Mouse (Mus musculus) ES-E14 (cell line): ENCODE data around the gene Lamb3. TPM values are rescaled to one million over a fixed set of nuclear protein-coding genes. Genes with fewer than 3 reads are reported as not detected.

Experiments
- DNase-seq: peaks from one replicate; pipeline ENCODE4 v3.0.0-alpha.2; 2013; ENCODE audit warnings: low read depth, low spot score
- H3K27ac ChIP-seq: 2 replicates; pipeline ENCODE4 v1.5.1; 2012; ENCODE audit warnings: low read depth, mild to moderate bottlenecking, low read length, moderate library complexity, mixed read lengths; ENCODE audit not compliant: poor library complexity, insufficient read depth, severe bottlenecking
- H3K36me3 ChIP-seq: 2 replicates; pipeline ENCODE4 v1.6.1; 2012; ENCODE audit warnings: mild to moderate bottlenecking, low read length, moderate library complexity, mixed read lengths; ENCODE audit not compliant: control insufficient read depth, poor library complexity, insufficient read depth, severe bottlenecking
- H3K4me1 ChIP-seq, 2 experiments: fragments of 150-350 bp in 1 of 2; sonication (generic) in 1 of 2; 2 replicates each; pipeline ENCODE4 v1.6.1; 2012; ENCODE audit warnings: low read length in 2 of 2, mild to moderate bottlenecking in 1 of 2, mixed read lengths in 1 of 2; ENCODE audit not compliant: control insufficient read depth in 2 of 2, insufficient read depth in 2 of 2, poor library complexity in 1 of 2
- H3K4me3 ChIP-seq, 2 experiments: fragments of 150-350 bp in 1 of 2; sonication (generic) in 1 of 2; 2 replicates each; pipeline ENCODE4 v1.5.1; 2012; ENCODE audit warnings: low read length in 2 of 2, low read depth in 1 of 2, mild to moderate bottlenecking in 1 of 2, mixed read lengths in 1 of 2; ENCODE audit not compliant: insufficient read depth in 1 of 2, poor library complexity in 1 of 2, severe bottlenecking in 1 of 2
- H3K9ac ChIP-seq: 2 replicates; pipeline ENCODE4 v1.6.1; 2012; ENCODE audit warnings: low read depth, mild to moderate bottlenecking, low read length, mixed read lengths; ENCODE audit not compliant: poor library complexity, insufficient read depth, severe bottlenecking
- H3K9me3 ChIP-seq: fragments of 150-350 bp; sonication (generic); 2 replicates; pipeline ENCODE4 v1.6.1; 2012; ENCODE audit warnings: low read depth, mild to moderate bottlenecking, low read length; ENCODE audit not compliant: control insufficient read depth, insufficient read depth
- CHD2 ChIP-seq: IDR thresholded peaks from 2 replicates; pipeline ENCODE4 v1.6.1; 2014; ENCODE audit warnings: mild to moderate bottlenecking, low read depth, low read length, inconsistent platforms
- HCFC1 ChIP-seq: IDR thresholded peaks from 2 replicates; pipeline ENCODE4 v1.6.1; 2012; ENCODE audit warnings: low read length, inconsistent platforms, borderline replicate concordance; ENCODE audit not compliant: insufficient read depth
- MAFK ChIP-seq: IDR thresholded peaks from 2 replicates; pipeline ENCODE4 v1.6.1; 2014; ENCODE audit warnings: mild to moderate bottlenecking, low read depth, low read length, inconsistent platforms; ENCODE audit not compliant: insufficient read depth
- ZC3H11A ChIP-seq: IDR thresholded peaks from 2 replicates; pipeline ENCODE4 v1.6.1; 2012; ENCODE audit warnings: low read depth, mild to moderate bottlenecking, inconsistent platforms, low read length, borderline replicate concordance
- ZNF384 ChIP-seq: IDR thresholded peaks from 2 replicates; pipeline ENCODE4 v1.6.1; 2012; ENCODE audit warnings: low read depth, low read length, inconsistent platforms
- in situ Hi-C, 2 experiments: fragments of 600-800 bp; cut with MboI; formaldehyde crosslinking; loops; one replicate each; pipeline ENCODE4 v1.15.1; 2025; ENCODE audit warnings: low sequenced_read_pairs in 2 of 2, inconsistent platforms in 1 of 2; ENCODE audit not compliant: unreplicated experiment in 2 of 2
- total RNA-seq: library from RNA; depleted of rRNA; stranded (reverse); fragments of 300-350 nt; gene quantifications from 2 replicates; pipeline ENCODE4 v1.2.3, GENCODE M21; 2012

The Lamb3 gene
- total RNA-seq, 1 experiment = 2.9 TPM

GRCm38 (mm10) chr1:193344976-193345375 lies 137.5 kb downstream of the Lamb3 start:
- H3K36me3 ChIP-seq = no peaks in the 10 kb centered on the region
- in situ Hi-C loops = no loop called here
- no peaks in the 10 kb centered on the region for H3K4me1 ChIP-seq
- H3K4me3 ChIP-seq = no peak overlapping the region
- no peak overlapping the region for H3K9ac ChIP-seq
- no peaks in the 10 kb centered on the region for H3K9me3 ChIP-seq
- TF ChIP-seq HCFC1 (no peak), ZC3H11A (no peak), CHD2 (no peak), MAFK (no peak), ZNF384 (no peak)
- no peak for DNase-seq
- no peak overlapping the region for H3K27ac ChIP-seq

GRCm38 (mm10) chr1:193346908-193347307 lies 139.4 kb downstream of the Lamb3 start:
- Histone ChIP-seq H3K9ac (no peak overlapping the region), H3K4me3 (no peak overlapping the region), H3K27ac (no peak overlapping the region), H3K9me3 (no peaks in the 10 kb centered on the region), H3K36me3 (no peaks in the 10 kb centered on the region), H3K4me1 (no peaks in the 10 kb centered on the region)
- in situ Hi-C loops = no loop called here
- no peak for TF ChIP-seq MAFK
- TF ChIP-seq ZNF384 = no peak
- TF ChIP-seq ZC3H11A = no peak
- TF ChIP-seq CHD2 = no peak
- TF ChIP-seq HCFC1 = no peak
- DNase-seq = no peak

GRCm38 (mm10) chr1:193348261-193348962 lies 140.9 kb downstream of the Lamb3 start:
- H3K4me1 ChIP-seq = no peaks in the 10 kb centered on the region
- H3K9me3 ChIP-seq = no peaks in the 10 kb centered on the region
- DNase-seq = no peak
- in situ Hi-C loops = no loop called here
- no peaks in the 10 kb centered on the region for H3K36me3 ChIP-seq
- TF ChIP-seq MAFK (no peak), ZNF384 (no peak), ZC3H11A (no peak), CHD2 (no peak), HCFC1 (no peak)
- no peak overlapping the region for H3K4me3 ChIP-seq
- H3K27ac ChIP-seq = no peak overlapping the region
- H3K9ac ChIP-seq = no peak overlapping the region

GRCm38 (mm10) chr1:193349702-193350545 lies 142.4 kb downstream of the Lamb3 start:
- Histone ChIP-seq H3K36me3 (no peaks in the 10 kb centered on the region), H3K4me1 (peaks cover 0 to 2% of the 10 kb centered on the region in 2 experiments; a peak in 1 of 4 replicates), H3K27ac (no peak overlapping the region), H3K9me3 (no peaks in the 10 kb centered on the region), H3K9ac (no peak overlapping the region), H3K4me3 (no peak overlapping the region)
- TF ChIP-seq MAFK (no peak), ZC3H11A (no peak), CHD2 (no peak), ZNF384 (no peak), HCFC1 (no peak)
- in situ Hi-C loops = no loop called here
- DNase-seq = no peak
